Mouse (Mus musculus) layer of hippocampus, postnatal 36 days (tissue): Measurements from ENCODE around the gene Camta1. TPM values are rescaled to one million over a fixed set of nuclear protein-coding genes. Genes with fewer than 3 reads are reported as not detected.
"Not testable (repeated sequence)": the region's sequence is repeated elsewhere in the genome, so short reads cannot be mapped to it uniquely, and the experiment has no call there.

ENCODE experiments used
- DNase-seq, 2 experiments: peaks; one replicate each; pipeline ENCODE4 v3.0.0; 2022
- total RNA-seq, 2 experiments: library from RNA; stranded (reverse); gene quantifications; 2 replicates each; pipeline ENCODE4 v1.2.3; 2021

The Camta1 gene
- total RNA-seq, 2 experiments from 2014 or later, result 279 to 294 TPM

- no peak for DNase-seq
These were observed 973.8 kb downstream of the Camta1 start for GRCm38 (mm10) chr4:150887903-150888302.

- DNase-seq, result no peak
These were observed 979.0 kb downstream of the Camta1 start for GRCm38 (mm10) chr4:150882632-150883031.

GRCm38 (mm10) chr4:150880364-150880763 is 981.3 kb downstream of the Camta1 start:
- DNase-seq, result no peak

GRCm38 (mm10) chr4:150879631-150880030 is 982.0 kb downstream of the Camta1 start:
- no peak for DNase-seq

GRCm38 (mm10) chr4:150875393-150875792 is 986.3 kb downstream of the Camta1 start:
- no peak for DNase-seq

GRCm38 (mm10) chr4:150874416-150874815 is 987.3 kb downstream of the Camta1 start:
- not testable (repeated sequence) for DNase-seq

GRCm38 (mm10) chr4:150872681-150873080 is 989.0 kb downstream of the Camta1 start:
- no peak for DNase-seq

GRCm38 (mm10) chr4:150872139-150872651 is 989.5 kb downstream of the Camta1 start:
- DNase-seq, result peak; percentile 68 to 72

GRCm38 (mm10) chr4:150871392-150872138 is 990.1 kb downstream of the Camta1 start:
- DNase-seq, result peak; percentile 42 to 50

GRCm38 (mm10) chr4:150870963-150871391 is 990.7 kb downstream of the Camta1 start:
- no peak for DNase-seq

GRCm38 (mm10) chr4:150869276-150870197 is 992.1 kb downstream of the Camta1 start:
- no peak for DNase-seq

GRCm38 (mm10) chr4:150868859-150869258 is 992.8 kb downstream of the Camta1 start:
- DNase-seq, result no peak

GRCm38 (mm10) chr4:150868161-150868560 is 993.5 kb downstream of the Camta1 start:
- DNase-seq, result no peak

Other genes with a start within 250 kb of the Camta1 start
- 10 to 100 TPM; 62.0 to 63.1 TPM for gene Dnajc11, start 71.8 kb upstream of the Camta1 start, total RNA-seq
- gene Thap3, start 127.1 kb upstream of the Camta1 start, total RNA-seq, result 10 to 100 TPM; 24.6 to 29.9 TPM
- 10 to 100 TPM; 11.1 to 11.6 TPM for gene Phf13, start 134.4 kb upstream of the Camta1 start, total RNA-seq
- 10 to 100 TPM; 20.5 to 21.4 TPM for gene Klhl21, start 146.9 kb upstream of the Camta1 start, total RNA-seq
- gene Zbtb48, start 165.8 kb upstream of the Camta1 start, total RNA-seq, result 10 to 100 TPM; 11.7 to 13.7 TPM
- under 1 TPM; 0.33 to 0.62 TPM for gene Tas1r1, start 176.7 kb upstream of the Camta1 start, total RNA-seq
- gene Nol9, start 177.4 kb upstream of the Camta1 start, total RNA-seq, result 10 to 100 TPM; 19.7 to 21.3 TPM
- 100 to 1,000 TPM; 158 to 166 TPM for gene Plekhg5, start 210.6 kb upstream of the Camta1 start, total RNA-seq